Mouse (Mus musculus): ENCODE measurements around the gene Gm3448.

- no peak for TF ChIP-seq CTCF (IDR thresholded peaks at IDR 0.05; ENCODE audit: insufficient read depth, low read depth, low read length)
- TF ChIP-seq POLR2A (IDR thresholded peaks at IDR 0.05; ENCODE audit: insufficient read depth, low read depth, low read length) = no peak
Measured at GRCm38 (mm10) chr17:15059646-15060045, 18.3 kb upstream of the Gm3448 start.

Measured in olfactory bulb, adult 2 months (tissue).